Mouse (Mus musculus): ENCODE data around the gene Dennd4c. TPM values are rescaled to one million over a fixed set of nuclear protein-coding genes. Genes with fewer than 3 reads are reported as not detected.

The Dennd4c gene
- 3.0 and 3.2 TPM in 2 replicates for polyA plus RNA-seq (2015; fragmentation: Nextera tagmentation; extraction: Ambion mirVana)

GRCm38 (mm10) chr4:86748336-86749291, at the start of gene Dennd4c:
Gene Dennd4c, plus strand, starts transcription at chr4:86748555.
- H3K9me3 ChIP-seq (ENCODE audit: control insufficient read depth, low read length) = no peaks in the 10 kb centered on the region
- H3K4me3 ChIP-seq (ENCODE audit: low read length) = peak within 1 kb of the TSS; percentile 100
- WGBS = under 1% methylated on average over 68 of the region's 95 CpGs
- H3K36me3 ChIP-seq (ENCODE audit: control insufficient read depth, insufficient read depth, low read length) = no peaks in the 10 kb centered on the region
- peak within 1 kb of the TSS; percentile 81 for H3K27ac ChIP-seq (ENCODE audit: low read depth, low read length)
- H3K4me2 ChIP-seq (ENCODE audit: low read length) = peak within 1 kb of the TSS; percentile 94
- peak within 1 kb of the TSS; percentile 99 for H3K9ac ChIP-seq (ENCODE audit: low read depth, low read length)
- H3K27me3 ChIP-seq (replicated peaks; ENCODE audit: control insufficient read depth, insufficient read depth, low read length) = no peaks in the 10 kb centered on the region
- ATAC-seq = peak; percentile 96
- H3K4me1 ChIP-seq (ENCODE audit: control insufficient read depth, insufficient read depth, low read depth, low read length) = peaks cover 15% of the 10 kb centered on the region

- no peak overlapping the region for H3K4me2 ChIP-seq (ENCODE audit: low read length)
- WGBS = 77% methylated on average over 5 of the region's 5 CpGs
These were observed 49.0 kb upstream of the Dennd4c start for GRCm38 (mm10) chr4:86699161-86699865.

DNA sequence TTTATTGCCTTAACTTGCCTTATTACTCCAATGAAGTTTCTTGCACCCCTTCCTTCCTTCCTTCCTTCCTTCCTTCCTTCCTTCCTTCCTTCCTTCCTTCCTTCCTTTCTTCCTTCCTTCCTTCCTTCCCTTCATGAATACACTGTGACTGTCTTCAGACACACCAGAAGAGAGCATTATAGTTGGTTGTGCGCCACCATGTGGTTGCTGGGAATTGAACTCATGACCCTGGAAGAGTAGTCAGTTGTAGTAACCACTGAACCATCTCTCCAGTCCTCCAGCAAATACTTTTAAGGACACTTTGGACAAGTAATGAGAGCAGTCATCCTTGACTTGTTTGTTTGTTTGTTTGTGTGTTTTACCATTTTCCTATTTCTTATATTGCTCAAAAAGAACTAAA, 39.6 kb upstream of the Dennd4c start:
- 28% methylated on average over 1 of the region's 1 CpGs for WGBS
- no peak for ATAC-seq
- H3K27ac ChIP-seq (ENCODE audit: low read depth, low read length) = no peak overlapping the region
- no peak overlapping the region for H3K4me3 ChIP-seq (ENCODE audit: low read length)
- no peak overlapping the region for H3K4me2 ChIP-seq (ENCODE audit: low read length)
- H3K9ac ChIP-seq (ENCODE audit: low read depth, low read length) = no peak overlapping the region
- H3K4me1 ChIP-seq (ENCODE audit: control insufficient read depth, insufficient read depth, low read depth, low read length) = no peaks in the 10 kb centered on the region
- no peaks in the 10 kb centered on the region for H3K36me3 ChIP-seq (ENCODE audit: control insufficient read depth, insufficient read depth, low read length)
- H3K27me3 ChIP-seq (replicated peaks; ENCODE audit: control insufficient read depth, insufficient read depth, low read length) = no peaks in the 10 kb centered on the region
- H3K9me3 ChIP-seq (ENCODE audit: control insufficient read depth, low read length) = no peaks in the 10 kb centered on the region

More at GRCm38 (mm10) chr4:86699161-86699865, 49.0 kb upstream of the Dennd4c start:
- H3K27me3 ChIP-seq (replicated peaks; ENCODE audit: control insufficient read depth, insufficient read depth, low read length) = no peaks in the 10 kb centered on the region
- H3K27ac ChIP-seq (ENCODE audit: low read depth, low read length) = no peak overlapping the region
- ATAC-seq = no peak
- no peak overlapping the region for H3K4me3 ChIP-seq (ENCODE audit: low read length)
- no peaks in the 10 kb centered on the region for H3K4me1 ChIP-seq (ENCODE audit: control insufficient read depth, insufficient read depth, low read depth, low read length)
- H3K9me3 ChIP-seq (ENCODE audit: control insufficient read depth, low read length) = no peaks in the 10 kb centered on the region
- H3K9ac ChIP-seq (ENCODE audit: low read depth, low read length) = no peak overlapping the region
- H3K36me3 ChIP-seq (ENCODE audit: control insufficient read depth, insufficient read depth, low read length) = no peaks in the 10 kb centered on the region

DNA sequence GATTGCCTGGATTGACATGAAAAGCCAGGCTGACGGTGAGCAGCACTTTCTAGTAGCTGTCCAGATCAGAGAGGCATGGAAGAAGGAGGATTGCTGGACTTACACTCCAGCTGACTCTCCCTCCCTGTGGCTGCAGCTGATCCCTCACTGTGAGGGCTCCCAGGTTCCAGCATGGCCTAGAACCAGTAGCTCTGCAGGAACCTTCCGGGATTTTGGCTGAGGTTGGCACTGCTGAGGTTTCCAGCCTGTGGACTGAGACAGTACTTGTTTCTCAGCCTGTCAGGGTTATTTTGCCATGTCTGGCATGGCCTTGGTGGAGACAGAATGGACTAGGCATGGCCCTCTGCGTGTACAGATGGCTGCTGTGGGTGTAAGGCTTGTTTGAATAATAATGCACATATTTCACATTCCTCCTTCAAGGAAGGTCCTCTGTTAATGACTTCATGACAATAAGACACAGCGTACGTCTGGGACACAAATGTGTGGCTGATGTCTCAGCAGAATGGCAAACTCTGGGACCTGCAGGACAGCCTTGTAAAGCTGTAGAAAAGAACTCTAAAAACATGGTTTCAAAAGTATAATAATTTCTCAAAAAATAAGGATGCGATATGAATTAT, 38.2 kb upstream of the Dennd4c start:
- Histone ChIP-seq H3K27me3 (replicated peaks; ENCODE audit: control insufficient read depth, insufficient read depth, low read length) (no peaks in the 10 kb centered on the region), H3K36me3 (ENCODE audit: control insufficient read depth, insufficient read depth, low read length) (no peaks in the 10 kb centered on the region), H3K4me3 (ENCODE audit: low read length) (no peak overlapping the region), H3K4me2 (ENCODE audit: low read length) (no peak overlapping the region), H3K9ac (ENCODE audit: low read depth, low read length) (no peak overlapping the region), H3K4me1 (ENCODE audit: control insufficient read depth, insufficient read depth, low read depth, low read length) (no peaks in the 10 kb centered on the region), H3K27ac (ENCODE audit: low read depth, low read length) (no peak overlapping the region), H3K9me3 (ENCODE audit: control insufficient read depth, low read length) (no peaks in the 10 kb centered on the region)
- WGBS = 60% methylated on average over 6 of the region's 6 CpGs
- no peak for ATAC-seq

DNA sequence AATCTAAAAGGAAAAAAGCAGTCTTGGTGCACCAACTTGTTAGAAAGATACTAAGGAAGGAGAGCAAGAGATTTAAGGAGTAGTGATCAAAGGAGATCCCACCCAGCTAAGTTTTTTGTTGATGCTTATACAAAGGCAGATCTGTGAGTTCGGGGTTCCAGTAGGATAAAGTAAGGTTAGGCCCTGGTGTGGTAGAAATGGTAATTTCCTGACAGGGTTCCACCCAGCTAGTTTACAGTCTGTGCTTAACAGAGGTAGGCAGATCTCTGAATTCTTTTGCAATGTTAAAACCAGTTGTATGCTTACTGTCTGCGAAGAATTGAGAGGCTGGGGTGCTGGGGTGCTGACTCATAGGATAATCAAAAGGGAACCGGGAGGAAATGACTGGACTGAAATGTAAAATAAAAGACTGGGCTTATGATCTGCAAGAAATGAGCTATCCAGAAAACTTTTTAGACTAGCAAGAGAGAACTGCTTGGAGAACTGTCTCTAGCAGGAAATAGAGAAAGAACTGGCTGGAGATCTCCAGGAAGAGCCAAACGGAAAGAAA, 37.6 kb upstream of the Dennd4c start:
- Histone ChIP-seq H3K9ac (ENCODE audit: low read depth, low read length) (no peak overlapping the region), H3K27me3 (replicated peaks; ENCODE audit: control insufficient read depth, insufficient read depth, low read length) (no peaks in the 10 kb centered on the region), H3K4me1 (ENCODE audit: control insufficient read depth, insufficient read depth, low read depth, low read length) (no peaks in the 10 kb centered on the region), H3K36me3 (ENCODE audit: control insufficient read depth, insufficient read depth, low read length) (no peaks in the 10 kb centered on the region), H3K4me3 (ENCODE audit: low read length) (no peak overlapping the region), H3K4me2 (ENCODE audit: low read length) (no peak overlapping the region), H3K9me3 (ENCODE audit: control insufficient read depth, low read length) (no peaks in the 10 kb centered on the region), H3K27ac (ENCODE audit: low read depth, low read length) (no peak overlapping the region)
- no peak for ATAC-seq
- WGBS = 66% methylated on average over 4 of the region's 4 CpGs

DNA sequence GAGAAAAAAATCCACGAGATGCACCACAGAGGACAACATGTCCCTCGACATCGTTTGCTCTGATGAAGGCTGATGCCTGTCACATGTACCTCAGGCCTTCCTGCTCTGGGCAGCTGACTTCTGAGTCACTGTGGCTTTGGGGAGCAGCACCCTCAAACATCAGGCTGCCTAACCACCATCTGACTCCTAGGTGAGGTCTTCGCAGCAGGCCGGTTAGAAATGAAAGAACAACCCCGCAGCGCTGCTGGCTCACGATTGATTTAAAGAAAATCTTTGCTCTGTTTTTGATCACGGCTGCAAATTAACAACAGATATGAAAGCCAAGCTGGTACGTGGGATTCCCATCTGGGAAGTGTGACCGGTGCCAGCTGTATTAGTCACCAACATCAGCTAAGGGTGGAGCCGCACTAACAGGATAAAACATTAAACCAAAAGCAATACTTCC, 35.6 kb upstream of the Dennd4c start:
- Histone ChIP-seq H3K9me3 (ENCODE audit: control insufficient read depth, low read length) (no peaks in the 10 kb centered on the region), H3K9ac (ENCODE audit: low read depth, low read length) (no peak overlapping the region), H3K4me2 (ENCODE audit: low read length) (no peak overlapping the region), H3K4me1 (ENCODE audit: control insufficient read depth, insufficient read depth, low read depth, low read length) (no peaks in the 10 kb centered on the region), H3K36me3 (ENCODE audit: control insufficient read depth, insufficient read depth, low read length) (no peaks in the 10 kb centered on the region), H3K27me3 (replicated peaks; ENCODE audit: control insufficient read depth, insufficient read depth, low read length) (no peaks in the 10 kb centered on the region), H3K27ac (ENCODE audit: low read depth, low read length) (no peak overlapping the region), H3K4me3 (ENCODE audit: low read length) (no peak overlapping the region)
- no peak for ATAC-seq
- 89% methylated on average over 12 of the region's 12 CpGs for WGBS

DNA sequence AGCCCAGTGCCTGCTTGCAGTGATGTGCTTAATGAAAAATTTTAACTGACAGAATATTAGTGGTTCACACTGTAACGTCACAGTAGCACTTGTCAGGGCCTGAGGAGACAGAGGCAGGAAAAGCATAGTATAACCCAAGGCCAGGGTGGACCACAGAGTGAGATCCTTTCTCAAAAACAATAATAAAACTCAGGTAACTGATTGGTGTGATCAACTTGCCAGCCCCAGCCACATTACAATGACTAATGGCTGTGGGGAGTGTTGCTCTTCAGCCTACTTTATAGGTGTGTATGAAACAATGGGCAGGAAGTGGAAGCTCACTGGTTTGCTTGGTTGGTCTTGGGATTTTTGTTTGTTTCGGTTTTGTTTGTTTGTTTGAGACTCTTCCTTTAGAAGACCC, 34.8 kb upstream of the Dennd4c start:
- Histone ChIP-seq H3K9me3 (ENCODE audit: control insufficient read depth, low read length) (no peaks in the 10 kb centered on the region), H3K4me1 (ENCODE audit: control insufficient read depth, insufficient read depth, low read depth, low read length) (no peaks in the 10 kb centered on the region), H3K36me3 (ENCODE audit: control insufficient read depth, insufficient read depth, low read length) (no peaks in the 10 kb centered on the region), H3K9ac (ENCODE audit: low read depth, low read length) (no peak overlapping the region), H3K4me3 (ENCODE audit: low read length) (no peak overlapping the region), H3K27ac (ENCODE audit: low read depth, low read length) (no peak overlapping the region), H3K4me2 (ENCODE audit: low read length) (no peak overlapping the region), H3K27me3 (replicated peaks; ENCODE audit: control insufficient read depth, insufficient read depth, low read length) (no peaks in the 10 kb centered on the region)
- WGBS = 81% methylated on average over 2 of the region's 2 CpGs
- ATAC-seq = no peak

DNA sequence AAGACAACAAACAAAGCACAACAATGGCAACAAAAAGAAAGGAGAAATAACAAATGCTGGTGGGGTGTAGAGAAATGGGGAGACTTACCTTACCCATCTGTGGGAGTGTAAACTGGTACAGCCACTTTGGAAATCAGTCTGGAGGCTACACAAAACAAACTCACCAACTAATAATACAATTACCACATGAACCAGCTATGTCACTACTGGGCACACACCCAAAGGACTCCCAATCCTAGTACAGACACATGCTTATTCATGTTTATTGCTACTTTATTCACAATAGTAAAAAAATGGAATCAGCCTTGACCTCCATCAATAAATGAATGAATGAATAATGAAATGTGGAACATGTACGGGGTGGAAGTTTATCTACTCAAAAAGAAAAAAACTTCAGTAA, 33.0 kb upstream of the Dennd4c start:
- Histone ChIP-seq H3K4me2 (ENCODE audit: low read length) (no peak overlapping the region), H3K36me3 (ENCODE audit: control insufficient read depth, insufficient read depth, low read length) (no peaks in the 10 kb centered on the region), H3K4me1 (ENCODE audit: control insufficient read depth, insufficient read depth, low read depth, low read length) (no peaks in the 10 kb centered on the region), H3K9me3 (ENCODE audit: control insufficient read depth, low read length) (no peaks in the 10 kb centered on the region), H3K9ac (ENCODE audit: low read depth, low read length) (no peak overlapping the region), H3K27me3 (replicated peaks; ENCODE audit: control insufficient read depth, insufficient read depth, low read length) (no peaks in the 10 kb centered on the region), H3K4me3 (ENCODE audit: low read length) (no peak overlapping the region), H3K27ac (ENCODE audit: low read depth, low read length) (no peak overlapping the region)
- 96% methylated on average over 1 of the region's 1 CpGs for WGBS
- ATAC-seq = no peak
